Mouse (Mus musculus) bone marrow, adult 2 months (tissue): ENCODE data around the gene Dnaja3.

ENCODE experiments used
- CTCF ChIP-seq: fragments of 200-500 bp; IDR thresholded peaks from 2 replicates; pipeline ENCODE4 v1.5.1; 2011; ENCODE audit warnings: low read length, control low read depth; ENCODE audit not compliant: control insufficient read depth, insufficient read depth
- POLR2A ChIP-seq: fragments of 200-500 bp; IDR thresholded peaks from 2 replicates; pipeline ENCODE4 v1.6.1; 2011; ENCODE audit warnings: low read depth, mild to moderate bottlenecking, control low read depth, low read length, borderline replicate concordance; ENCODE audit not compliant: control insufficient read depth

- TF ChIP-seq CTCF (no peak), POLR2A (no peak)
Measured at GRCm38 (mm10) chr16:4628898-4629419, 10.8 kb upstream of the Dnaja3 start.
